Mouse (Mus musculus) urinary bladder, postnatal 0 days (tissue): ENCODE measurements around the gene Btaf1. TPM values are rescaled to one million over a fixed set of nuclear protein-coding genes. Genes with fewer than 3 reads are reported as not detected.

Experiments used
- polyA plus RNA-seq: library from polyadenylated mRNA; unstranded; fragments of >200 nt; fragmentation: Nextera tagmentation; extraction: Ambion mirVana; gene quantifications from 2 replicates; pipeline ENCODE4 v1.2.1, GENCODE M21; 2015

The Btaf1 gene
- polyA plus RNA-seq = 4.1 and 4.3 TPM in 2 replicates

DNA sequence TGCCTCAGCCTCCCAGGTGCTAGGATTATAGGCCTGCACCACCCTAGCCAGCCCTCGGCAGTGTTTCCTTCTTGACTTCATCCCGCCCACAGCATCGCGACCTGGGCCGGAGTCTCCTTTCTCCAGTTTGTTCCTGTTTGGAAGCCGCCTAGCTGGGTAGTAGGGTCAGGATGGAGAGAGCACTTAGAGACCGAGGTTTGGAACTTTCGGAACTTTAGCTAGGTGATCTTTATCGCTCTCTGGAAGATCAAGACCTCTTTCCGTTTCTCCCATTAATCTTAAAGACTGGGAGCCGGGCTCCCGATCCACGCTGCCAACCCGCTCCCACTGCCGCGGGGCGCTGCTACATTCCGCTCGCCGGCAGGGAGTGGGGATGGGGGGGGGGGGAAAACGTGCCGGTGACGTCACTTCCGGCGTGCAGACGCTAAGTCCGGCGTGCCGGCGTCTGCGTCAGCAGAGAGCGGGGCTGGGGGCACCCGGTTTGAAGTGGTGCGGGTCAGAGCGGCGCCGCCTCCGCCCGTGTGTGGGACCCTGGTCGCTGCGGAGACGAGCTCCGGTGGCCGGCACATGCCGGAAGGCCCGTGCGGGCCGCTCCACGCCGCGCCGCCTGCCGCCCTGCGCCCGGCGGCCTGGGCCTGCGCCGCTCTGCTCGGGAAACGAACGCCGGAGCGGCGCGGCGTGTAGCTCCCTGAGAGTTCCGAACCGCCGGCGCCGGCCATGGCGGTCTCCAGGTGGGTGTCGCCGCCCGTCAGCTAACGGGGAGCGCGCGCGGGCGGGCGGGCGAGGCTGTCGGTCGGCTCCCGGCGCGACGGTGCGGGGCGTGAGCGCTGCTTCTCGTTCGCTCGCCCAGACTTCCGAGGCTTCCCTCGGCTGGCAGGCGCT, at the start of gene Btaf1:
Btaf1 (plus strand) TSS at position 409 of the 882 bp plus-strand sequence.

GRCm38 (mm10) chr19:36919466-36919865, 6.4 kb upstream of the Btaf1 start, which contains the start of gene Fgfbp3:
TSS of gene Fgfbp3 (minus strand) at chr19:36919615.

Other genes with a start within 250 kb of the Btaf1 start
- gene Ppp1r3c, start 189.4 kb upstream of the Btaf1 start, polyA plus RNA-seq = 26.8 and 29.3 TPM in 2 replicates
- 23.5 and 25.4 TPM in 2 replicates for gene Tnks2, start 91.8 kb upstream of the Btaf1 start, polyA plus RNA-seq
- 2.3 and 3.3 TPM in 2 replicates for gene Fgfbp3, start 6.5 kb upstream of the Btaf1 start, polyA plus RNA-seq